Mouse (Mus musculus) cortical plate, adult 2 months (tissue): Measurements from ENCODE around the gene P3h3. TPM values are rescaled to one million over a fixed set of nuclear protein-coding genes. Genes with fewer than 3 reads are reported as not detected.

ENCODE experiments used
- H3K27ac ChIP-seq: fragments of 200-500 bp; 2 replicates; pipeline ENCODE4 v1.5.1; 2012; ENCODE audit warnings: low read length, control low read depth, inconsistent platforms; ENCODE audit not compliant: insufficient read depth
- H3K4me1 ChIP-seq: fragments of 200-500 bp; 2 replicates; pipeline ENCODE4 v1.6.1; 2011; ENCODE audit warnings: low read length; ENCODE audit not compliant: control insufficient read depth, insufficient read depth
- H3K4me3 ChIP-seq: fragments of 200-500 bp; 2 replicates; pipeline ENCODE4 v1.5.1; 2011; ENCODE audit warnings: mild to moderate bottlenecking, low read length, control low read depth; ENCODE audit not compliant: insufficient read depth
- CTCF ChIP-seq: fragments of 200-500 bp; IDR thresholded peaks from 2 replicates; pipeline ENCODE4 v1.5.1; 2011; ENCODE audit warnings: mild to moderate bottlenecking, control low read depth, low read length; ENCODE audit not compliant: insufficient read depth; ENCODE audit errors: extremely low read depth
- POLR2A ChIP-seq: fragments of 200-500 bp; IDR thresholded peaks from 2 replicates; pipeline ENCODE4 v1.6.1; 2011; ENCODE audit warnings: mild to moderate bottlenecking, low read length, control low read depth; ENCODE audit not compliant: insufficient read depth; ENCODE audit errors: extremely low read depth
- polyA plus RNA-seq: library from polyadenylated mRNA; depleted of rRNA; stranded (reverse); fragments of >200 nt; gene quantifications from 2 replicates; pipeline ENCODE4 v1.2.3, GENCODE M21; 2012

P3h3 gene
- polyA plus RNA-seq, 1 experiment: 59.6 TPM

DNA sequence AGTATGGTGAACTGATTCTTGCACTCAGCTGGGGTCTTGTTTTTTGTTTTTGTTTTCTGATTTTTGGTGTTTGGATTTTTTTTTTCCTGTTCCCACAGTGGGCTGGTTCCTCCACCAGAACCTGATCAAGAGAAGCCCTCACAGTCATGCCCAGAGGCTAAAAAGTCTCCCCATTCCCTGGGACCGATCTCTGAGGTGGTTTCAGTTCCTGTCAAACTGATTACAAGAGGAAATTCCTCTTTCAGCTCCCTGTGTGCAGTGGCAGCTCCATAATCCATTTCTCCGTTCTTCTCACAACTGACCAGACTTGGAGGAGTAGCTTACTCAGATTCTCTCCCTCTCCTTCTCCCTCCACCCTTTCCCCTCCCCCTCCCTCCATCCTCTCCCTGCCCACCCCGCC is 16.8 kb upstream of the P3h3 start:
- 0 out of 2 replicates have a peak, but pooled peaks cover 2% of the 10 kb centered on the region for H3K4me1 ChIP-seq
- TF ChIP-seq CTCF (no peak), POLR2A (no peak)

DNA sequence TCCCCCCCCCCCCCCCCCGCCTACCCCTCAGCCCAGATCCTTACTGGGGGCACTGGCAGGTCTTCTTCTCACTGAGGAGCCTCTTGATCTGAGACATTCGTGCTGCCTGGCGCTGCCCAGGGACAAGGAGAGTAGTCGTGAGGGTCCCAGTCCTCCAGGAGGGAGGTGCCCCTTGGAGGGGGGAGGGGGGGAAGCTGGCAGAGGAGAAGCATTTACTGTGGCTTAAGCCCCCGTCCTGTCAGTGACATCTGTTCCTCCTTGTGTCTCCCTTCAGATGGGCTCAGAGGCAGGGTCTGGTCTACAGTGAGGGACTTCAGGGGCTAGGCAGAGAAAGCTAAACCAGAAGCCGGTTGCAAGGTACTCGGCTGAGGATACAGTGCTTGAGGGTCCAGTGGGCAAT is 9.0 kb upstream of the P3h3 start:
- TF ChIP-seq CTCF: no peak
- no peak for TF ChIP-seq POLR2A
- Histone ChIP-seq H3K4me1 (0 out of 2 replicates have a peak, but pooled peaks cover 3% of the 10 kb centered on the region), H3K4me3 (no peak overlapping the region), H3K27ac (no peak overlapping the region)

More for the DNA sequence above, 16.8 kb upstream of the P3h3 start:
- no peak overlapping the region for H3K4me3 ChIP-seq
- no peak overlapping the region for H3K27ac ChIP-seq

DNA sequence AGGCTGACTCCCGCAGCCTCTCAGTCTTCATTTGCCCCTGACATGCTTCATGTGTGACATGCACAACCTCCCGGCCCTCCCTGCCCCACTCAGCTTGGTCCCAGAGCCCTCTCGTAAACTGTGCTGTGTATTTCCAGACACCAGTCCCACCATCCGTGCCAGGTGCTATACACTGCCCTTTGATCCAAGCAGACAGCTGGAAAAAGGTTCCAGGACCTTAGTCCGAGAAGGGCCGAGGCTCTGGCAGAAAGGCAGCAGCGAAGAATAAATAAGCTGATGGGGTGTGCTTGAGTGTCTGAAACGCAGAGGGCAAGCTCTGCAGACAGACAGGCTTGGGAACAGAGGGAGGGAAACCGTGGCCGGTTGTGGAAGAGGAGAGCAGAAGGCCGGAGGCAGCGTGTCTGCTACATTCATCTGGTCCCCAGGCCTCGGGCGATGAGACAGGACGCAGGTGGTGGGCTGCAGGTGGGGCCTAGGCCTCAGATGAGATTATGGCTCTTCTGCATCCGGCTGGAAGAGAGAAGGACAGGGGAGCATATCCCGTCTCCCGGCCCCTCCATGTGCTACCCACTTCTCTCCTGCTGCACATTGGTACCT is 8.3 kb upstream of the P3h3 start:
- H3K4me3 ChIP-seq: no peak overlapping the region
- TF ChIP-seq CTCF (no peak), POLR2A (no peak)
- no peak overlapping the region for H3K27ac ChIP-seq
- H3K4me1 ChIP-seq: 0 out of 2 replicates have a peak, but pooled peaks cover 3% of the 10 kb centered on the region

DNA sequence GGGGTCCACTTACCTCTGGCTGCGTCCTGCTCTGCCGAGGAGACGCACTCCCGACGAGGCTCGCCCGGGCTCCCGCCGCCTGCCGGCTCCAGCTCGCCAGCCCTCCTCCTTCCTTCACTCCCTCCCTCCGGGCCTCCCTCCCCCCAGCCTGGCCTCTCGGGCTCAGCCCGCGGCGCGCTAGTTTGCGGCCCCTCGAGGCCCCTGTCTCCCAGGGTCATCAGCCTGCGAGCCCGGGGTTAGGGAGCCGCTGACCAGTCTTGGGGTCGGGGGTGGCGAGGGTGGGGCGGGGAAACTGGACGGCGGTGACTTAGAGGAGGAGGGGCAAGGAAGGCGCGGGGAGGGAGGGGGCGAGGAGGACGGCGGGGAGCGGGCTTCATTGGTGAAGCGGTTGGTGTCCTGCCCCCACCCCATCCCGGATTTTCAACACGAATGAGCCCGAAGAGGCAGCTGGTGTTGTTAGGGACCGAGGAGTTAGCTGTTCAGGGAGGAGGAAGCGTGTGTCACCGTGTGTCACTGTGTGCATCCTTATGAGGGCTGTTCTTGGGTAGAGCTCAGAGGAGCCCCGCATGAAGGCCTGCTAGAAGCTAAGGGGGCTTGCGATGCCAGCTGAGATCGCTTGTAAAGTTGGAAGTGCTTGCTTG is 6.2 kb upstream of the P3h3 start, which contains the start of gene Gpr162:
Gene Gpr162, minus strand, starts transcription at position 326 of the 641 bp plus-strand sequence.
- H3K4me3 ChIP-seq: peak within 1 kb of the TSS; percentile 92
- peak within 1 kb of the TSS; percentile 95 for H3K27ac ChIP-seq
- H3K4me1 ChIP-seq: peaks cover 4% of the 10 kb centered on the region
- TF ChIP-seq POLR2A (peak; percentile 87), CTCF (no peak)

DNA sequence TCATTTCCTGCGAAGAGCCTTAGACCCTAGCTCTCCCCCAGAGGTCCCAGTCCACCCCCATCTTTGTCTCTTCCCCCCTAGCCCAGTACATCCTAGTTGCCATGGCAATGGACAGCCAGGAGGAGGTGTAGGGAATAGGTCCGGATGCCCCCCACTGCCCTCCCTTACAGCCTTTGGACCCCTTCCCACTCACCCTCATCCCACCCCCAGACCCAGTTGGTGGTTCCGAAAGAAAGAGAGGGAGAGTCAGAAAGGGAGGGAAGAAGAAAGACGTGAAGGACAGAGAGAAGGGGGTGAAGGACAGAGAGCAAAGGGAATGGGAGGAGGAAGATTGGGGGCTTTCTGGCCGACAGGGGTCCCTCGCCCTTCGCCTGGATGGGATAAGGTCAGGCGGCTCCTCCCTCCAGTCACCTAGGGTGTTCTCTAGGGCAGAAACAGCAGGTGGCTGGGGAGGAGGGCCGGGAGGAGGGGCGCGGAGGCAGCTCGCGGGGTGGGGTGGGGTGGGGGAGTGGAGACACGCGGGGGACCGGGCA is 5.6 kb upstream of the P3h3 start:
- Histone ChIP-seq H3K4me1 (peaks cover 4% of the 10 kb centered on the region), H3K27ac (peak overlapping the region; percentile 95), H3K4me3 (peak overlapping the region; percentile 92)
- TF ChIP-seq CTCF: no peak
- TF ChIP-seq POLR2A: no peak

DNA sequence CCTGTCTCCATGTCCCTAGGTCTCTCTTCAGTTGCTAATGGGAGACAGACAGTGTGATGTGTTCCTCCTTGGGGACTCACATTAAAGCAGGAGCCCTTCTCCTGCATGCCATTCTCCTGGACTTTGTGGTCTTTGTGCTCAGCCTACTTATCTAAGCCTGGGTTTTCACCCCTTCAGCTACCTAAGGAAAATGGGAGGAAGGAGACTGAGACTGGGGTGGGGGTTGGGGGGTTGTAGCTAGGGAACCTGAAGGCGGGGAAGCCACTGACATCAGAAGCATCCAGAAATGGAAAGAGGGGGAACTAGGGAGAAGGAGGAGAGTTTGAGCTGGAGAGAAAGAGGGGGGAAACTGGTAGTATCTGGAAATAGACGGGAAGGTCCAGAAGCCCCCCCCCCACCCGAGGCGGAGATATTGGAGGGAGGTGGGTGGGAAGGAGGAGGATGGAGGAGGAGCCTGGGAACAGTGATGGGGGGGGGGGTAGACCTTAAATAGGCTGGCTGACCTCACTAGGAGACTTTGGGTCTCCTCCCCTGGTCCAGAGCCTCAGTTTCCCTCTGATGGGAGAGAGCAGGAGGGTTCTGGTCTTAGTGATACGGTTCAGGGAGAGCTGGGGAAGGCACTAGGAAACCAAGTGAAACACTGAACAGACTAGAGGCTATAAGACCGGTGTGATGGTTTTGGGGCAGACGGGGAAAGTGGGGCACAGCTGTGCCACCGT is 5.0 kb upstream of the P3h3 start:
- Histone ChIP-seq H3K4me3 (peak overlapping the region; percentile 92), H3K4me1 (peaks cover 4% of the 10 kb centered on the region), H3K27ac (peak overlapping the region; percentile 95)
- TF ChIP-seq CTCF (no peak), POLR2A (peak; percentile 65)

DNA sequence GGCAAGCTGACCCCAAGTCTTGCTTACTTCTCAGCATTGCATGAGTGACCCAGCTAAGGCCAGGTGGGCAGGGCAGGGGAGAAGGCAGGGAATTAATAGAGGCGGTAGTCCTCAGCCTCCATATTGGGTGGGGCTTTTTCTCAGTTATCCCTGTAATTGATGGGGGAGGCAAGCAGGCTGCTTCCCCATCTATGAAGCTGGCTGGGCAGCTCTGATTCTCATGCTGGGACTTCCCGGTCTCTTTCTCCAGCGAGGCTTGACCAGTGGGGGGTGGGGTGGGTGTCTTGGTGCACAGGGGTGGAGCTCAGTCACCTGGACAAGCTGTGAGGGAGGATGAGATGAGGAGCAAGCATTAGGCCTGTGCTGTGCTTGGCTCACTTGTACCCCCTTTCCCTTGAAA is 4.2 kb upstream of the P3h3 start:
- TF ChIP-seq POLR2A: no peak
- no peak for TF ChIP-seq CTCF
- peak overlapping the region; percentile 92 for H3K4me3 ChIP-seq
- peak overlapping the region; percentile 27 for H3K27ac ChIP-seq
- peaks cover 4% of the 10 kb centered on the region for H3K4me1 ChIP-seq

DNA sequence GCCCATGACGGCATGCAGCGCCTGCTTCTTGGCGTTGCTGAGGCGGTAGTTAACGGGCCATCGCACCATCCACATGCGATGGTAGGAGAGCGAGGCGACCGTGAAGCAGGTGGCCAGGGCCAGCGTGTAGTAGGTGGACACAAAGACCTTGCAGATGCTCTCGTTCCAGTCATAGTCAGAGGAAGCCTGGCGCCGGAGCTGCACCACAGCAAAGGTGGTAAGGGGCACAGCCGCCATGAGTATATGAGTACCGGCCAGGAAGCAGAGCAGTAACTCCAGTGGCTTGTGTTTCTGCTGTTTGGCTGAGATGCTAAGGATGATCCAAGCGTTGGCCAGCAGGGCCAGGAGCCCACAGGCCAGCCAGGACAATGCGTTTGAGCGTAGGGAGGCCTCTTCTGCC is 3.7 kb upstream of the P3h3 start:
- no peak for TF ChIP-seq CTCF
- TF ChIP-seq POLR2A: no peak; the same call in 1 of the 2 replicates
- Histone ChIP-seq H3K4me3 (peak overlapping the region; percentile 92; the same call in 1 of the 2 replicates), H3K27ac (0 out of 2 replicates have a peak overlapping the region, but pooled peaks have one; percentile 16), H3K4me1 (peaks cover 4% of the 10 kb centered on the region)

DNA sequence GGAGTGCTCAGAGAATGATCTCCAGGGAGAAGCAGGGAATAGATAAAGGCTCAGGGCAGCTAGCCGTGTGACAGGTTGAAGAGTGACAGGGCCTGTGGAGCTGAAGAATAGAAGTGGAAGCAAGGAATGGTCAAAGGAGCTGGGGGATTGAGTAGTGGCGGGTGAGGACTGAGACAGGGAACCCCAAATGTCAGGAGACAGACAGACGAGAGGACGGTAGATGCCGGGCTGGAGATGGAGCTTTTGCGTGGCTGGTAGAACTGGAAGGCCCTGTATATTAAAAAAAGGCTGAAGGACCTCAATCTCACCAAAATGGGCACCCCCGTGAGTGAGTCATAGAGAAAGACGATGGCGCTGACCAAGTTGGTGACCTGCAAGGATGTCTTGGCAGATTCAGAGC is 3.0 kb upstream of the P3h3 start:
- Histone ChIP-seq H3K4me3 (no peak overlapping the region), H3K27ac (no peak overlapping the region), H3K4me1 (peaks cover 4% of the 10 kb centered on the region)
- TF ChIP-seq CTCF: no peak

DNA sequence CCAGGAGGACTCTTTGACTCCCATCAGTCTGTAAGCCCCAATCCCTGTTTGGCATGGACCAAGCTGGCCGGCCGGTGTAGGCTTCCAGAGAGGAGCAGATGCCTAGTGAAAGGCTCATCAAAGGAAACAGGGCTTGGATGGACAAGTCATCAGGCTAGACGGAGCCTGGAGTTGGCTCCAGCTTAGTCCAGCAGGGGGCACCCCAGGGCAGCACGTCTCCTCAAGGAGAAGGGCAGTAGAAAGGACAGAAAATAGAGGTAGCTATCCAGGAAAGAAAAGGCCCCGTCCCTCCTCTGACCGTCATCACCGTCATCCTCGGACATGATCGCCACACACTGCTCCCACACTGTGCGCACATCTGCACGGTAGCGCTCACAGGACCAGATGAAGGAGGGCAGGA is 2.2 kb upstream of the P3h3 start:
- TF ChIP-seq CTCF (peak; percentile 80), POLR2A (peak; percentile 45; the same call in 1 of the 2 replicates)
- Histone ChIP-seq H3K27ac (peak overlapping the region; percentile 17; the same call in 1 of the 2 replicates), H3K4me3 (peak overlapping the region; percentile 9; the same call in 1 of the 2 replicates), H3K4me1 (peaks cover 4% of the 10 kb centered on the region)
